Mouse (Mus musculus) embryonic facial prominence, embryonic 15.5 days (tissue): Measurements from ENCODE around the gene Epha4. TPM values are rescaled to one million over a fixed set of nuclear protein-coding genes. Genes with fewer than 3 reads are reported as not detected.

ENCODE experiments used
- ATAC-seq: fragments of 200-750 bp; cut with Nextera tagmentation; 2 replicates; pipeline ENCODE4 v1.8.0; 2017; ENCODE audit warnings: low read depth, moderate TSS enrichment; ENCODE audit not compliant: insufficient number of reproducible peaks, low FRiP score, low TSS enrichment
- H3K27ac ChIP-seq: fragments of 300-500 bp; sonication (generic); replicated peaks from 2 replicates; pipeline ENCODE4 v1.5.1; 2015; ENCODE audit warnings: mild to moderate bottlenecking, inconsistent platforms
- H3K27me3 ChIP-seq: fragments of 300-500 bp; sonication (generic); 2 replicates; pipeline ENCODE4 v1.6.1; 2015; ENCODE audit warnings: inconsistent platforms
- H3K36me3 ChIP-seq: fragments of 300-500 bp; sonication (generic); 2 replicates; pipeline ENCODE4 v1.6.1; 2015; ENCODE audit warnings: mild to moderate bottlenecking, inconsistent platforms
- H3K4me1 ChIP-seq: fragments of 300-500 bp; sonication (generic); 2 replicates; pipeline ENCODE4 v1.6.1; 2015; ENCODE audit warnings: inconsistent platforms
- H3K4me2 ChIP-seq: fragments of 300-500 bp; sonication (generic); replicated peaks from 2 replicates; pipeline ENCODE4 v1.6.1; 2015; ENCODE audit warnings: mild to moderate bottlenecking, inconsistent platforms
- H3K4me3 ChIP-seq: fragments of 300-500 bp; sonication (generic); replicated peaks from 2 replicates; pipeline ENCODE4 v1.5.1; 2015; ENCODE audit warnings: mild to moderate bottlenecking, inconsistent platforms
- H3K9ac ChIP-seq: fragments of 300-500 bp; sonication (generic); 2 replicates; pipeline ENCODE4 v1.6.1; 2015; ENCODE audit warnings: inconsistent platforms
- H3K9me3 ChIP-seq: fragments of 300-500 bp; sonication (generic); replicated peaks from 2 replicates; pipeline ENCODE4 v1.6.1; 2016; ENCODE audit warnings: inconsistent platforms
- WGBS: fragments of 180-500 bp; shearing (Covaris S2); methylation state at CpG from one replicate; pipeline ENCODE4 v1.1.7; 2015; 5-methylcytosine and 5-hydroxymethylcytosine counted together
- polyA plus RNA-seq: library from polyadenylated mRNA; unstranded; fragments of >200 nt; fragmentation: Nextera tagmentation; extraction: Ambion mirVana; gene quantifications from 2 replicates; pipeline ENCODE4 v1.2.1, GENCODE M21; 2015

Epha4 gene
- 36.8 and 38.2 TPM in 2 replicates for polyA plus RNA-seq

DNA sequence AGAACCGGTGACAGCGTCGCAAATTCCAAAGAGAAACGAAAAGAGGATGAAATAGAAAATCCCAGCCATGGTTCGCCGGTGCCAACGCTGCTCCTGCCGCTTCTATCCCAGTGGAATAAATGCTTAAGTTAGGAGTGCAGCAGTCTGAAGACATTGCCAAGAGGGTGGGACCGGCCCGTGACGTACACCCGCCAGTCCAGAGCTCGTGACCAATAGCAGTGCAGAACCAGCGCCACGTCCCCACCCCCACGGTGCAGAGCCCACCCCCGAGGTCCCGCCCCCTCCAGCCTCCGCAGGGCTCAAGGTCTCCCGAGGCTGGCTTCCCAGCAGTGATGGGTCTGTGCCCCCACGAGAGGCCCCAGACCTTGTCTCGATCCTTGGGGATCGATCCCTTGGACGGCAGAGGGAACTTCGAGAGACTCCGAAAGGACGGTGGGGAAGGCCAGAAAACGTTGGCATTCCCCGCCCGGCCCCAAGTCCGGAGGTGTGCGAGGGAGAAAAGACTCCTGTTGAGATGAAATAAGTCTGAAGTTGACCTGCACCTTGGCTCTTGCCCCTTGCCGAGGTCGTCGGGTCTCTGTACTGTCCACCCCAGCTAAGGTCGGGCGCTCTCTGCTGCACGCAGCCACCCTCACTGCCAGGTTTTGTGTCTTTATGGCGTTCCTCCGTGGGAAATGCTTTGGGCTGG is at the start of gene Epha4:
Gene Epha4 (minus strand): TSS at position 126 of the 688 bp plus-strand sequence.
- Histone ChIP-seq H3K9ac (peak within 1 kb of the TSS; percentile 72), H3K27ac (peak within 1 kb of the TSS; percentile 84), H3K9me3 (no peaks in the 10 kb centered on the region), H3K36me3 (peaks cover under 1% of the 10 kb centered on the region; the same call in 1 of the 2 replicates), H3K4me2 (peak within 1 kb of the TSS; percentile 87), H3K4me1 (peaks cover 33% of the 10 kb centered on the region), H3K27me3 (no peaks in the 10 kb centered on the region), H3K4me3 (peak within 1 kb of the TSS; percentile 70)
- WGBS = under 1% methylated on average over 40 of the region's 40 CpGs
- ATAC-seq = peak; percentile 96

DNA sequence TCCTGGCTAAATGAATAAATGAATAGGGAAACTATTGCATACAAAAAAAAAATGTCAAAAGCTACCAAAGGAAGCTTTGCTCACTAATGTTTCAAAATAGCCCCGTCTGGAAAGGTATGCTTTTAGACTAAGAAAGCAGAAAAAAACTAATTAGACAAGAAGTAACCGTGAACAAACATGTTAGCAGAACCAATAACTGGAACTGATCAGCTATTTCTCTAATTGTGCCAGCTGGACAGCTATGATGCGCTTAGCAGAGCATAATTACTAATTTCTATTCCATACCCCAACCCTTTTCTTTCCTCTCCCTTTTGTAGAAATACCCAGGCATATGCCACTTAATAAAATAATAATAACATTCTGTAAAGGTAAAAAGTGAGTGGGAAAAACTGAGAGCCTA is 41.3 kb upstream of the Epha4 start:
- Histone ChIP-seq H3K9ac (no peak overlapping the region), H3K27me3 (no peaks in the 10 kb centered on the region), H3K36me3 (no peaks in the 10 kb centered on the region), H3K4me2 (no peak overlapping the region), H3K9me3 (no peaks in the 10 kb centered on the region), H3K27ac (no peak overlapping the region), H3K4me1 (no peaks in the 10 kb centered on the region), H3K4me3 (no peak overlapping the region)
- WGBS = 64% methylated on average over 3 of the region's 3 CpGs
- no peak for ATAC-seq

DNA sequence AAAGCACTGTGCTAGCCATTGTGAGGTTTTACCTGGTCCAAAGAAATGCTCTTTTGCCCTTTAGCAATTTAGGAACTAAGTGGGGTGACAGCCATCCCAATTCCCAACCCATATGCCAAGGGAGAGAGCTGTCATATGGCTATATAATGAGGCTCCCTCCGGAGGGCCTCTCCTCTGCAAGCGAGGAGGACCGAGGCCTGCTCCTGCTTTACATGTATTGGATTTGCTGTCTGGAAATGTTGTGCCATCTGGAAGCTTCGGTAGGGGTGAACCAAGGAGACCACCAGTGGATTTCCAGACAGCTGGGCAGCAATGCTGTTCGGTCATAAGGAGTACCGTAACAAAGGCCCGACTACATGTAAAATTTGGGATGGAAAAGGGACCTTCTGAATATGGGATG is 37.0 kb upstream of the Epha4 start:
- Histone ChIP-seq H3K27ac (no peak overlapping the region), H3K4me2 (no peak overlapping the region), H3K27me3 (no peaks in the 10 kb centered on the region), H3K4me1 (no peaks in the 10 kb centered on the region), H3K9ac (no peak overlapping the region), H3K36me3 (no peaks in the 10 kb centered on the region), H3K9me3 (no peaks in the 10 kb centered on the region), H3K4me3 (no peak overlapping the region)
- no peak for ATAC-seq
- WGBS = 86% methylated on average over 7 of the region's 7 CpGs

DNA sequence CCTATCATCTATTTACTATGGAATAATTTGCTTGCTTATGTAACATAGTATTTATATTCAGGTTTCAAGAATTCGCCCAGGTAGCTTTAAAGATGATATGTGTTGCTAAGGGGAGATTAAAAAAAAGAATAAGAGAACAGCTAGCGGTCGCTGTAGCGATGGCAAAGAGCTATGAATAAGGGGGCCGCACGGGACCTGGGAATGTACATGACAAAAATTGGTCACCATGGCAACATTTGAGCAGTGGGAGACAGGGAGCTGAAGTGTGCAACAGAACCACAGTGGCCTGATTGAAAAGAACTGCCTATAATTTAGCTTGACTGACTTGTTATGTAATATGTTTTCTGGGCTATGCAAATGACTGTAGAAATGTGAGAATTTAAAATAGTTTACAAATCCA is 30.8 kb upstream of the Epha4 start:
- Histone ChIP-seq H3K9me3 (no peaks in the 10 kb centered on the region), H3K9ac (no peak overlapping the region), H3K4me1 (no peaks in the 10 kb centered on the region), H3K4me3 (no peak overlapping the region), H3K27me3 (no peaks in the 10 kb centered on the region), H3K4me2 (no peak overlapping the region), H3K36me3 (no peaks in the 10 kb centered on the region), H3K27ac (no peak overlapping the region)
- 62% methylated on average over 6 of the region's 6 CpGs for WGBS
- no peak for ATAC-seq

DNA sequence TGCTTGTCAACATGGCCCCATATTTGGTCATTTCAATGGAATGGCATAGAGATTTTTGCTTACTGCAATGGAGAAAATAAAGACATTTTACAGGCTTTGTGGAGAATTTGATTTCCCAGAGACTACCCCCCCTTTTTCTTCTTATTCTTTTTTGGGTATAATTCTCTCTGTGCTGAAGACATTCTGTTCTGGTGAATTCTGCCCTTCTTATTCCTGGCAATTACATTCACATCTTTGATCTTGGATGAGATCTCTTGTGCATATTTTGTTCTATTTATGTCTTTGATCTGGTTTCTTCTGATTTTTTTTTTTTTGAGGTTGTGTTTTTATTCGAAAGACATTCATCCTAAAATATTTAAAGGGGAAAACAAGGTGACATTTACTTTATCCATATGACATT is 30.1 kb upstream of the Epha4 start:
- Histone ChIP-seq H3K4me1 (no peaks in the 10 kb centered on the region), H3K27me3 (no peaks in the 10 kb centered on the region), H3K9me3 (no peaks in the 10 kb centered on the region), H3K27ac (no peak overlapping the region), H3K9ac (no peak overlapping the region), H3K4me2 (no peak overlapping the region), H3K4me3 (no peak overlapping the region), H3K36me3 (no peaks in the 10 kb centered on the region)
- 71% methylated on average over 1 of the region's 1 CpGs for WGBS
- no peak for ATAC-seq

DNA sequence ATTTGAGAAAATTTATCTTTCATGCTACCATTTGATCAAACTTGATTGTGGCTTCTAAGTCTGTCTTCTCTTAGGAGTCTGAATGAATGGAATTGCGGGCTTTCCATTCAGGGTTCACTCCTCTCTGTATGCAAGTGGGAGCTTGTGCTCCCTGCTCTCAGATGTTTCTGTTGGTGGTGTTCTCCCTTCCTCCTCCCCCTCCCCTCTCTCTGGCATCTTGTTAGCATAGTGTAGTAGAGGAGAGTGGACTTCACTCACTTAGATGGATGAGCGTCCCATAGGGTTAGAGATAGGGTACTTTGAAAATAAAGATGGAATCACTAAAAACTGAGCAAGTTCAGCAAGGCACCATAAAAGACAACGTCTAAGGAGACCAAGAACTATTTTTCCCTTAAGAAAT is 29.4 kb upstream of the Epha4 start:
- Histone ChIP-seq H3K9me3 (no peaks in the 10 kb centered on the region), H3K4me2 (no peak overlapping the region), H3K4me3 (no peak overlapping the region), H3K27ac (no peak overlapping the region), H3K27me3 (no peaks in the 10 kb centered on the region), H3K36me3 (no peaks in the 10 kb centered on the region), H3K4me1 (no peaks in the 10 kb centered on the region), H3K9ac (no peak overlapping the region)
- ATAC-seq = no peak
- WGBS = 56% methylated on average over 3 of the region's 3 CpGs

DNA sequence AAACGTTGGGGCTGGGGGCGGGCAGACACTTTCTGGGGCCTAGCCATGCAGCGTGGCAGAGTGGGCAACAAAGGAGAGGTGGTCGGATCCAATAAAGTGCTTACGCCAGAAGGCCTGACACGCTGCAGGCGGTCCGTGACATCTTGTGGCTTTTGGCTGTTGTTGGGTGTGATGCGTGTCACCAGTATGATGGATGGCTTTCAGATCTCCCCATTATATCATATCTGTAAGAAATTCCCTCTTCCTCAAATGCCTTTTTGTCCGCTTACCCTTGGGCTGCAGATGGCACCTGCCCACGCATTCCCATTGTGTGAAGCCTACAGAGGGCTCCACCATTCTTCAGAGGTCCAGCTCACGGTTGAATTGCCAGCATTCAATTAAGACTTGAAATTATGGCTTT is 25.1 kb upstream of the Epha4 start:
- H3K9me3 ChIP-seq = no peaks in the 10 kb centered on the region
- H3K9ac ChIP-seq = no peak overlapping the region
- no peak overlapping the region for H3K4me2 ChIP-seq
- H3K36me3 ChIP-seq = no peaks in the 10 kb centered on the region
- no peak for ATAC-seq
- no peaks in the 10 kb centered on the region for H3K27me3 ChIP-seq
- no peaks in the 10 kb centered on the region for H3K4me1 ChIP-seq
- 81% methylated on average over 12 of the region's 12 CpGs for WGBS
- no peak overlapping the region for H3K4me3 ChIP-seq
- H3K27ac ChIP-seq = no peak overlapping the region

DNA sequence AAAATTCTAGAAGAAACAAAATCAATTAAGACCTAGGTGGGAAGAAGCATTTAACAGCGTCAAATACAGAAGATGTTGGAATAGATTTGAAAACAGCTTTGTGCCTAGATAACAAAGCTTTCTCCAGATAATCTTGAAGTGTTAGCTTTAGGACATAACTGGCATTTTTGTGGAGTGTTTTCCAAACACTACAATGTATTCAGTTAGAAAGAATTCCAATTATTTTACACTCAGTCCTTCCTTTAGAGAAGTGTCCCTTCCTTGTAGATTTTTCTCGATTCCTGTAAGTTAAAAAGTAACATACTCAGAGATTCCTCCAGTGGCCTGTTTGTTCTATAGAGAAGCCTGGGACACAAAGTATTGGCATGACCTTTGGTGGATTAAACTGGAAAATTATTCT is 23.7 kb upstream of the Epha4 start:
- Histone ChIP-seq H3K4me1 (no peaks in the 10 kb centered on the region), H3K27ac (no peak overlapping the region), H3K4me2 (no peak overlapping the region), H3K9ac (no peak overlapping the region), H3K27me3 (no peaks in the 10 kb centered on the region), H3K36me3 (no peaks in the 10 kb centered on the region), H3K4me3 (no peak overlapping the region), H3K9me3 (no peaks in the 10 kb centered on the region)
- WGBS = 60% methylated on average over 2 of the region's 2 CpGs
- ATAC-seq = no peak

DNA sequence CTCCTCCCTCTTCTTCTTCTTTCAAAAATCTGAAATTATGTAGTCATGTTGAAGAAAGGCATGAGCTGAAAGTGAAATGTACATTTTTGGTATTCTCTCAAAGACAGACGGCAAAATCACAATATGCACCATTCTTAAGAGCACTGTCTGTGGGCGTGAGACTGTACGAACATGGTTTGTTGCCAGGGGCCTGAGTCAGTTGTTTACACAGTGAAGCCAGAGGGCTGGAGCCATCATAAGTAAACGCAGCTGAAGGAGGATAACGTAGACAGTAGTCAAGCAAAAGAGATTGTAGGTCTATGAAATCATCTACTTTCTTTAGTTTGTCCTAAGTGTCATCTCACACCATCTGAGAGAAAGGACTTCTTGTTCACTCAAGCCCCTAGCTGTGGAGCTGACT is 21.0 kb upstream of the Epha4 start:
- WGBS = 71% methylated on average over 5 of the region's 5 CpGs
- H3K27ac ChIP-seq = no peak overlapping the region
- no peak for ATAC-seq

DNA sequence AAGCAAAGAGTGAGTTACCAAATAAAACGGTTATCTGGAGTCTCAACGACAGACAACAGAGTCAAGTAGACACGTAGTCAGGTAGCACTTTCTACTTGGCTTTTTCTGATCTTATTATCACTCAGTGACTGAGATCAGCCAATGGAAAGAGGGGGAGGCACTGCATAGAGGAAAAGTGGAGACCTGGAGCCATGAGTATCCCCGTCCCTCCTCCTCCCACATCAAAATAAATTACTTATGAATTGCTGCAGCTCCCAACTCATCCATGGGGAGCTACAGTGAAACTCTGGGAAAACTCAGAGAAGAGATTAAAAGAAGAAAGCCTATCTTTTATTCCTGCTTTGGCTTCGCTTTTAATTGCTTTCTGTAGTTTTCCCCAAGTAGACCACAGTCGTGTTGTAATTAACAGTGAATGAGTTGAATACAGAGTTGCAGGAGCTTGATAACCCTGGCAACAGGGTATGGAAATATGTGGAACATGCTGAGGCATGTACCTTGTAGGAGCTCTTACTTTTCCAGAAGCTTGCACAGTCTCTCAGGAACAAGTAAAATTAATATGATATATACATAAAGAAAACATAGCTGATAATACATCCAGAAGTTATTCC is 17.8 kb upstream of the Epha4 start:
- Histone ChIP-seq H3K9ac (no peak overlapping the region), H3K36me3 (no peaks in the 10 kb centered on the region), H3K27ac (no peak overlapping the region), H3K4me2 (no peak overlapping the region), H3K4me1 (no peaks in the 10 kb centered on the region), H3K9me3 (no peaks in the 10 kb centered on the region), H3K4me3 (no peak overlapping the region), H3K27me3 (no peaks in the 10 kb centered on the region)
- 34% methylated on average over 6 of the region's 6 CpGs for WGBS
- no peak for ATAC-seq

More for the DNA sequence above, 21.0 kb upstream of the Epha4 start:
- no peaks in the 10 kb centered on the region for H3K4me1 ChIP-seq
- H3K27me3 ChIP-seq = no peaks in the 10 kb centered on the region
- H3K4me2 ChIP-seq = no peak overlapping the region
- H3K36me3 ChIP-seq = no peaks in the 10 kb centered on the region
- no peaks in the 10 kb centered on the region for H3K9me3 ChIP-seq
- no peak overlapping the region for H3K9ac ChIP-seq
- H3K4me3 ChIP-seq = no peak overlapping the region

DNA sequence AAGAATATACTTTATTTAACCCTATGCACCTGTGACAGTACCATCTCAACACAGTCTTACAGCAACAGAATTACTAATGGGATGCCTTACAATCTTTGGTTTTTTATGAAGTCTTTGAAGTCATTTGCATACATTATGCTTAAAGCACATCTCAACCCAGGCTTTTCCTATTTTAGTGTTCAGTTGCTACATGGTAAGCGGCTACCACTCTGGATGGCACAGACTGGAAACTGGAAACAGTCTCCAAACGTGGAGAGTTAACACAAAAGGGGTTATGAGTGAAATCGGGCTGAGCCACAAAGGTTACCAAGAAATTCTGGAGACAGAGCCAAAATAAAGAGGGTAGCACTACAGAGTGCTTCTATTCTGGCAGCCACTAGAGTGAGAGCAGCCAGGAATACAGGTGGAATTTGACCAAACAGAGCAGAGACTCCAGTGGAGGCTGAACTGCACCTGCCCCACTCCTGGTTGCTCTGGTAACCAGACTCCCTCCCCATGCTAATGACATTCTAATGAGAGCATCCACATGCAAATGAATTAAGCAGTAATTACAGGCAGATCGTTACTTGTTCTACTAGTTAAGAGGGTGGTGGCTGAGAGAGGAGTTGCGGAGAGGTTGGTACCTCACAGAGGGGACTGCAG is 17.2 kb upstream of the Epha4 start:
- Histone ChIP-seq H3K4me3 (no peak overlapping the region), H3K4me1 (no peaks in the 10 kb centered on the region), H3K4me2 (no peak overlapping the region), H3K9ac (no peak overlapping the region), H3K9me3 (no peaks in the 10 kb centered on the region), H3K27me3 (no peaks in the 10 kb centered on the region), H3K27ac (no peak overlapping the region), H3K36me3 (no peaks in the 10 kb centered on the region)
- 52% methylated on average over 5 of the region's 5 CpGs for WGBS
- no peak for ATAC-seq
